In the genomic region with DNA sequence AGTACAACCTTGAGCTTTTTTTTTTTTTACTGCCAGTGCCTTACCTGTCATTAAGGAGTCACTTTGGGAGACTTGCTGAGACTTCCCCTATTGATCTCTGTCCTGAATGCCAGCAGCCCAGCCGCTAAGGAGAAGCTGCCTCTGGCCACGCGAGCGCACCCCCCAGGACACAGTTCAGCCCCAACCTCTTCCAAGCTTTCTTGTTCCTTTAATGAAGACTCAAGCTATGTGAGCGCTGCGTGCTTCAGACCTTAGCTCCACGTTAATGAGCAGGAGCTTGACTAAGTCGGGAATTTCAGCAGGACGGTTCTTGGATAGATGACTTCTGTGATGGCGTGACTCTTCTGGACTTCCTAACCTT, we compare ENCODE assay signal across 9 mouse cellular contexts. TPM values are rescaled to one million over a fixed set of nuclear protein-coding genes. Genes with fewer than 3 reads are reported as not detected.
DNase-seq lines count a peak whose midpoint lies in the region; ATAC-seq lines count a peak whose summit lies in the region.
"Had no signal": no experiment of that assay in that cellular context is flagged by ENCODE, and none has a peak within 500 bp of the region (broad histone marks: within the 10 kb centered on the region; RNA-seq: fewer than 3 reads in every experiment).

No protein-coding gene starts in this region.

- H3K4me1 ChIP-seq in kidney, embryonic 14.5 days (ENCODE audit: control insufficient read depth, insufficient read depth, low read length), result no peaks in the 10 kb centered on the region; the same call in 1 of the 2 replicates
- H3K4me1 ChIP-seq in embryonic facial prominence, embryonic 15.5 days, result peaks cover 8% of the 10 kb centered on the region; the same call in 1 of the 2 replicates
- H3K4me1 ChIP-seq in limb, embryonic 12.5 days (replicated peaks), result peaks cover 6% of the 10 kb centered on the region
- no peaks in the 10 kb centered on the region for H3K4me1 ChIP-seq in neural tube, embryonic 12.5 days

- H3K9me3 ChIP-seq in kidney, embryonic 14.5 days (ENCODE audit: control insufficient read depth, low read length), result no peaks in the 10 kb centered on the region
- no peaks in the 10 kb centered on the region for H3K9me3 ChIP-seq in embryonic facial prominence, embryonic 15.5 days (replicated peaks)
- H3K9me3 ChIP-seq in limb, embryonic 12.5 days, result no peaks in the 10 kb centered on the region
- no peaks in the 10 kb centered on the region for H3K9me3 ChIP-seq in neural tube, embryonic 12.5 days

- no peak for ATAC-seq in kidney, embryonic 14.5 days (ENCODE audit: low FRiP score, low TSS enrichment)
- ATAC-seq in embryonic facial prominence, embryonic 15.5 days (ENCODE audit: insufficient number of reproducible peaks, low FRiP score, low TSS enrichment, low read depth), result no peak
- ATAC-seq in limb, embryonic 12.5 days (ENCODE audit: insufficient number of reproducible peaks, insufficient read depth, low FRiP score, low TSS enrichment, low read depth), result no peak
- ATAC-seq in neural tube, embryonic 12.5 days (ENCODE audit: low FRiP score, low read depth), result no peak

- no peak overlapping the region for H3K9ac ChIP-seq in kidney, embryonic 14.5 days (ENCODE audit: low read depth, low read length)
- H3K9ac ChIP-seq in embryonic facial prominence, embryonic 15.5 days, result no peak overlapping the region
- peak overlapping the region; percentile 42; the same call in 1 of the 2 replicates for H3K9ac ChIP-seq in limb, embryonic 12.5 days (replicated peaks)
- no peak overlapping the region for H3K9ac ChIP-seq in neural tube, embryonic 12.5 days

- 12% methylated on average over 10 of the region's 10 CpGs for WGBS in kidney, embryonic 14.5 days
- WGBS in embryonic facial prominence, embryonic 15.5 days, result 16% methylated on average over 10 of the region's 10 CpGs
- 7% methylated on average over 10 of the region's 10 CpGs for WGBS in limb, embryonic 12.5 days
- 26% methylated on average over 10 of the region's 10 CpGs for WGBS in neural tube, embryonic 12.5 days

- H3K4me2 ChIP-seq in kidney, embryonic 14.5 days (replicated peaks; ENCODE audit: low read depth, low read length), result peak overlapping the region; percentile 37
- H3K4me2 ChIP-seq in embryonic facial prominence, embryonic 15.5 days (replicated peaks), result peak overlapping the region; percentile 45
- peak overlapping the region; percentile 57 for H3K4me2 ChIP-seq in limb, embryonic 12.5 days
- H3K4me2 ChIP-seq in neural tube, embryonic 12.5 days (replicated peaks), result peak overlapping the region; percentile 45

- H3K36me3 ChIP-seq in kidney, embryonic 14.5 days (ENCODE audit: control insufficient read depth, insufficient read depth, low read length), result no peaks in the 10 kb centered on the region
- H3K36me3 ChIP-seq in embryonic facial prominence, embryonic 15.5 days, result no peaks in the 10 kb centered on the region
- H3K36me3 ChIP-seq in limb, embryonic 12.5 days, result no peaks in the 10 kb centered on the region
- H3K36me3 ChIP-seq in neural tube, embryonic 12.5 days, result no peaks in the 10 kb centered on the region

- H3K4me3 ChIP-seq in kidney, embryonic 14.5 days (ENCODE audit: low read length), result peak overlapping the region; percentile 12; the same call in 1 of the 2 replicates
- H3K4me3 ChIP-seq in embryonic facial prominence, embryonic 15.5 days (replicated peaks), result peak overlapping the region; percentile 22
- peak overlapping the region; percentile 22 for H3K4me3 ChIP-seq in limb, embryonic 12.5 days (replicated peaks)
- H3K4me3 ChIP-seq in neural tube, embryonic 12.5 days, result no peak overlapping the region

- no peak overlapping the region for H3K27ac ChIP-seq in kidney, embryonic 14.5 days (ENCODE audit: low read depth, low read length)
- H3K27ac ChIP-seq in embryonic facial prominence, embryonic 15.5 days (replicated peaks), result no peak overlapping the region
- H3K27ac ChIP-seq in limb, embryonic 12.5 days, result no peak overlapping the region
- no peak overlapping the region for H3K27ac ChIP-seq in neural tube, embryonic 12.5 days

- no peak for DNase-seq in kidney, adult 9 months
- DNase-seq in ovary, postnatal 36 days (ENCODE audit: low spot score), result no peak
- DNase-seq in MN1 (ENCODE audit: low spot score), result no peak
- no peak for DNase-seq in lung, postnatal 36 days

- no peaks in the 10 kb centered on the region for H3K27me3 ChIP-seq in kidney, embryonic 14.5 days (ENCODE audit: control insufficient read depth, insufficient read depth, low read length)
- H3K27me3 ChIP-seq in embryonic facial prominence, embryonic 15.5 days, result no peaks in the 10 kb centered on the region
- H3K27me3 ChIP-seq in limb, embryonic 12.5 days, result no peaks in the 10 kb centered on the region
- no peaks in the 10 kb centered on the region for H3K27me3 ChIP-seq in neural tube, embryonic 12.5 days (replicated peaks)
- H3K27me3 ChIP-seq: CH12.LX had no signal

RNA-seq across cellular contexts. Expression of a gene that starts 37.9 kb away (rescaled TPM):
- 5.1 and 6.7 TPM in 2 replicates for polyA plus RNA-seq in kidney, embryonic 14.5 days (2014; fragmentation: Nextera tagmentation; extraction: Ambion mirVana)
- 5.3 TPM in 2 replicates for polyA plus RNA-seq in embryonic facial prominence, embryonic 15.5 days (2015; fragmentation: Nextera tagmentation; extraction: Ambion mirVana)
- polyA plus RNA-seq in limb, embryonic 12.5 days (2016; fragmentation: Nextera tagmentation; extraction: Ambion mirVana), result 6.8 and 7.2 TPM in 2 replicates
- polyA plus RNA-seq in neural tube, embryonic 12.5 days (2016; fragmentation: Nextera tagmentation; extraction: Ambion mirVana), result 5.1 and 5.9 TPM in 2 replicates
